Mouse (Mus musculus) layer of hippocampus, postnatal 25 days (tissue): ENCODE measurements at regions not wholly inside any gene's neighbourhood (a gene's known extent, or its start where the extent isn't known, plus 50 kb on each side); places are given as distances from the start of the nearest gene placed in this dataset.

Source experiments
- DNase-seq, 2 experiments: peaks; one replicate each; pipeline ENCODE4 v3.0.0; 2022; ENCODE audit warnings: mixed read lengths in 2 of 2, low spot score in 1 of 2; ENCODE audit errors: extremely low spot score in 1 of 2
- microRNA-seq, 2 experiments: library from miRNA; unstranded; fragments of <30 nt; microRNA quantifications; one replicate each; pipeline ENCODE4 v1.2.0; 2021

GRCm38 (mm10) chr11:37367971-37368370, 132.2 kb upstream of the Tenm2 start:
- no peak for DNase-seq

GRCm38 (mm10) chr11:37364430-37364829, 128.7 kb upstream of the Tenm2 start:
- DNase-seq, result peak; percentile 12 to 18

- DNase-seq, result no peak
Observed at GRCm38 (mm10) chr11:37355074-37355473, 119.3 kb upstream of the Tenm2 start.

- no peak for DNase-seq
Observed at GRCm38 (mm10) chr11:37309691-37310090, 73.9 kb upstream of the Tenm2 start.

- DNase-seq, result no peak
Observed at GRCm38 (mm10) chr11:37306656-37307055, 70.9 kb upstream of the Tenm2 start.

Small RNA genes in the stretch of these regions (microRNA-seq; reads per million reads assigned to microRNA genes)
- gene Gm25693, result 0 reads per million in 2 experiments
